Mouse (Mus musculus) myocyte (in vitro differentiated cells): ENCODE measurements around the gene Fam229b.

ENCODE experiments used
- E2F4 ChIP-seq: IDR thresholded peaks from one replicate; pipeline ENCODE4 v1.6.1; 2011; ENCODE audit warnings: mild to moderate bottlenecking, control low read depth, moderate library complexity; ENCODE audit not compliant: insufficient read depth
- POLR2A ChIP-seq: IDR thresholded peaks from one replicate; pipeline ENCODE4 v1.6.1; 2011; ENCODE audit warnings: low read depth, mild to moderate bottlenecking, control low read depth, moderate library complexity; ENCODE audit not compliant: insufficient read length
- TCF3 ChIP-seq: IDR thresholded peaks from one replicate; pipeline ENCODE4 v1.6.1; 2011; ENCODE audit warnings: low read depth, control low read depth; ENCODE audit not compliant: insufficient read length

GRCm38 (mm10) chr10:39167611-39168010 lies 33.9 kb upstream of the Fam229b start:
- TF ChIP-seq E2F4 (no peak), POLR2A (no peak), TCF3 (no peak)
